Mouse (Mus musculus) NIH3T3 (cell line): ENCODE measurements around the gene Rad51b.

Experiments
- DNase-seq: peaks from one replicate; pipeline ENCODE4 v3.0.0-alpha.2; 2012; ENCODE audit warnings: low read depth

Rad51b gene

GRCm38 (mm10) chr12:79687683-79688386 lies 390.8 kb downstream of the Rad51b start:
- no peak for DNase-seq

GRCm38 (mm10) chr12:79689299-79689698 lies 392.2 kb downstream of the Rad51b start:
- DNase-seq = no peak

GRCm38 (mm10) chr12:79691929-79692862 lies 395.1 kb downstream of the Rad51b start:
- DNase-seq = no peak

GRCm38 (mm10) chr12:79695832-79696434 lies 398.9 kb downstream of the Rad51b start:
- no peak for DNase-seq

- no peak for DNase-seq
These were observed 406.5 kb downstream of the Rad51b start for GRCm38 (mm10) chr12:79703555-79703954.

- no peak for DNase-seq
These were observed 408.6 kb downstream of the Rad51b start for GRCm38 (mm10) chr12:79705501-79706266.

GRCm38 (mm10) chr12:79707565-79708422 lies 410.7 kb downstream of the Rad51b start:
- peak; percentile 70 for DNase-seq

GRCm38 (mm10) chr12:79708423-79708733 lies 411.3 kb downstream of the Rad51b start:
- peak; percentile 49 for DNase-seq

- no peak for DNase-seq
These were observed 416.2 kb downstream of the Rad51b start for GRCm38 (mm10) chr12:79713286-79713685.

GRCm38 (mm10) chr12:79714484-79714883 lies 417.4 kb downstream of the Rad51b start:
- no peak for DNase-seq

GRCm38 (mm10) chr12:79715506-79716345 lies 418.6 kb downstream of the Rad51b start:
- no peak for DNase-seq

- no peak for DNase-seq
These were observed 422.2 kb downstream of the Rad51b start for GRCm38 (mm10) chr12:79719091-79719846.

- DNase-seq = no peak
These were observed 422.7 kb downstream of the Rad51b start for GRCm38 (mm10) chr12:79719847-79720201.

- no peak for DNase-seq
These were observed 427.8 kb downstream of the Rad51b start for GRCm38 (mm10) chr12:79724875-79725274.

GRCm38 (mm10) chr12:79725711-79726110 lies 428.6 kb downstream of the Rad51b start:
- DNase-seq = peak; percentile 55

GRCm38 (mm10) chr12:79726116-79726515 lies 429.0 kb downstream of the Rad51b start:
- DNase-seq = peak; percentile 93

- DNase-seq = no peak
These were observed 429.9 kb downstream of the Rad51b start for GRCm38 (mm10) chr12:79726959-79727358.

- no peak for DNase-seq
These were observed 432.9 kb downstream of the Rad51b start for GRCm38 (mm10) chr12:79729926-79730506.

- DNase-seq = no peak
These were observed 434.8 kb downstream of the Rad51b start for GRCm38 (mm10) chr12:79731905-79732304.
